Mouse (Mus musculus): Measurements from ENCODE around the gene Bcan.

Bcan gene

GRCm38 (mm10) chr3:87979493-87979892 is 20.5 kb downstream of the Bcan start:
- in situ Hi-C loops (cut with MboI; ENCODE audit: unreplicated experiment in 2 of 2): no loop called here

- in situ Hi-C loops (cut with MboI; ENCODE audit: unreplicated experiment in 2 of 2): loop anchor here (25.0 kb wide), 2 partner anchors 88 to 187 kb away; partner anchors contain the start of genes Insrr (in 1 of the 2), Naxe (in 1 of the 2) and Ntrk1 (in 1 of the 2)
Measured at GRCm38 (mm10) chr3:87974381-87974987, 25.5 kb downstream of the Bcan start.

GRCm38 (mm10) chr3:87973593-87974380 is 26.2 kb downstream of the Bcan start:
- in situ Hi-C loops (cut with MboI; ENCODE audit: unreplicated experiment in 2 of 2): loop anchor here (25.0 kb wide), 2 partner anchors 89 to 186 kb away; partner anchors contain the start of genes Insrr (in 1 of the 2), Naxe (in 1 of the 2) and Ntrk1 (in 1 of the 2)

GRCm38 (mm10) chr3:87972776-87973175 is 27.3 kb downstream of the Bcan start:
- in situ Hi-C loops (cut with MboI; ENCODE audit: unreplicated experiment in 2 of 2): loop anchor here (25.0 kb wide), 2 partner anchors 90 to 185 kb away; partner anchors contain the start of genes Insrr (in 1 of the 2), Naxe (in 1 of the 2) and Ntrk1 (in 1 of the 2)

GRCm38 (mm10) chr3:87972203-87972664 is 27.8 kb downstream of the Bcan start:
- in situ Hi-C loops (cut with MboI; ENCODE audit: unreplicated experiment in 2 of 2): loop anchor here (25.0 kb wide), 2 partner anchors 90 to 185 kb away; partner anchors contain the start of genes Insrr (in 1 of the 2), Naxe (in 1 of the 2) and Ntrk1 (in 1 of the 2)

- in situ Hi-C loops (cut with MboI; ENCODE audit: unreplicated experiment in 2 of 2): loop anchor here (25.0 kb wide), 2 partner anchors 91 to 184 kb away; partner anchors contain the start of genes Insrr (in 1 of the 2), Naxe (in 1 of the 2) and Ntrk1 (in 1 of the 2)
Measured at GRCm38 (mm10) chr3:87971489-87972202, 28.4 kb downstream of the Bcan start.

- in situ Hi-C loops (cut with MboI; ENCODE audit: unreplicated experiment in 2 of 2): loop anchor here (25.0 kb wide), 2 partner anchors 91 to 184 kb away; partner anchors contain the start of genes Insrr (in 1 of the 2), Naxe (in 1 of the 2) and Ntrk1 (in 1 of the 2)
Measured at GRCm38 (mm10) chr3:87970939-87971488, 29.0 kb downstream of the Bcan start, which contains the start of gene Nes. Nes (plus strand) TSS chr3:87971078.

- in situ Hi-C loops (cut with MboI; ENCODE audit: unreplicated experiment in 2 of 2): loop anchor here (25.0 kb wide), 2 partner anchors 92 to 183 kb away; partner anchors contain the start of genes Insrr (in 1 of the 2), Naxe (in 1 of the 2) and Ntrk1 (in 1 of the 2)
Measured at GRCm38 (mm10) chr3:87970184-87970938, 29.7 kb downstream of the Bcan start.

GRCm38 (mm10) chr3:87960586-87961191 is 39.3 kb downstream of the Bcan start:
- in situ Hi-C loops (cut with MboI; ENCODE audit: unreplicated experiment in 2 of 2): loop anchor here (25.0 kb wide), 2 partner anchors 102 to 173 kb away; partner anchors contain the start of genes Insrr (in 1 of the 2), Naxe (in 1 of the 2) and Ntrk1 (in 1 of the 2)

- in situ Hi-C loops (cut with MboI; ENCODE audit: unreplicated experiment in 2 of 2): loop anchor here (25.0 kb wide), 2 partner anchors 102 to 173 kb away; partner anchors contain the start of genes Insrr (in 1 of the 2), Naxe (in 1 of the 2) and Ntrk1 (in 1 of the 2)
Measured at GRCm38 (mm10) chr3:87960191-87960585, 39.8 kb downstream of the Bcan start.

- in situ Hi-C loops (cut with MboI; ENCODE audit: unreplicated experiment in 2 of 2): loop anchor here (25.0 kb wide), 2 partner anchors 103 to 172 kb away; partner anchors contain the start of genes Insrr (in 1 of the 2), Naxe (in 1 of the 2) and Ntrk1 (in 1 of the 2)
Measured at GRCm38 (mm10) chr3:87959371-87959770, 40.7 kb downstream of the Bcan start.

- in situ Hi-C loops (cut with MboI; ENCODE audit: unreplicated experiment in 2 of 2): loop anchor here (25.0 kb wide), 2 partner anchors 103 to 172 kb away; partner anchors contain the start of genes Insrr (in 1 of the 2), Naxe (in 1 of the 2) and Ntrk1 (in 1 of the 2)
Measured at GRCm38 (mm10) chr3:87958967-87959366, 41.1 kb downstream of the Bcan start.

- in situ Hi-C loops (cut with MboI; ENCODE audit: unreplicated experiment in 2 of 2): loop anchor here (25.0 kb wide), 2 partner anchors 104 to 171 kb away; partner anchors contain the start of genes Insrr (in 1 of the 2), Naxe (in 1 of the 2) and Ntrk1 (in 1 of the 2)
Measured at GRCm38 (mm10) chr3:87958476-87958875, 41.6 kb downstream of the Bcan start.

- in situ Hi-C loops (cut with MboI; ENCODE audit: unreplicated experiment in 2 of 2): loop anchor here (25.0 kb wide), 2 partner anchors 104 to 171 kb away; partner anchors contain the start of genes Insrr (in 1 of the 2), Naxe (in 1 of the 2) and Ntrk1 (in 1 of the 2)
Measured at GRCm38 (mm10) chr3:87958056-87958455, 42.0 kb downstream of the Bcan start.

- in situ Hi-C loops (cut with MboI; ENCODE audit: unreplicated experiment in 2 of 2): loop anchor here (25.0 kb wide), 2 partner anchors 110 to 165 kb away; partner anchors contain the start of genes Insrr (in 1 of the 2), Naxe (in 1 of the 2) and Ntrk1 (in 1 of the 2)
Measured at GRCm38 (mm10) chr3:87952440-87952839, 47.6 kb downstream of the Bcan start.

GRCm38 (mm10) chr3:87951946-87952345 is 48.1 kb downstream of the Bcan start:
- in situ Hi-C loops (cut with MboI; ENCODE audit: unreplicated experiment in 2 of 2): loop anchor here (25.0 kb wide), 2 partner anchors 110 to 165 kb away; partner anchors contain the start of genes Insrr (in 1 of the 2), Naxe (in 1 of the 2) and Ntrk1 (in 1 of the 2)

- in situ Hi-C loops (cut with MboI; ENCODE audit: unreplicated experiment in 2 of 2): loop anchor here (25.0 kb wide), 2 partner anchors 112 to 163 kb away; partner anchors contain the start of genes Insrr (in 1 of the 2), Naxe (in 1 of the 2) and Ntrk1 (in 1 of the 2)
Measured at GRCm38 (mm10) chr3:87949955-87950515, 50.0 kb downstream of the Bcan start.

Measured in v-Abl transformed pro-B cells (cell line).